Mouse (Mus musculus) CH12F3 (cell line): Measurements from ENCODE around the gene Ccdc14.
"Not testable (repeated sequence)": the region's sequence is repeated elsewhere in the genome, so short reads cannot be mapped to it uniquely, and the experiment has no call there.

Experiments used
- in situ Hi-C: fragments of 300-500 bp; cut with MboI; formaldehyde crosslinking; loops from 2 replicates; pipeline ENCODE4 v1.14.3; 2020; ENCODE audit warnings: low sequenced_read_pairs

Ccdc14 gene

GRCm38 (mm10) chr16:34690334-34691144 lies at the start of gene Ccdc14:
Ccdc14 (plus strand) TSS chr16:34690616.
- in situ Hi-C loops, result no loop called here

GRCm38 (mm10) chr16:34643511-34644259 lies 46.7 kb upstream of the Ccdc14 start:
- in situ Hi-C loops, result no loop called here

GRCm38 (mm10) chr16:34649621-34650020 lies 40.8 kb upstream of the Ccdc14 start, which contains the start of gene Ropn1:
Ropn1 (plus strand) TSS chr16:34649921.
- in situ Hi-C loops, result no loop called here

- in situ Hi-C loops, result no loop called here
These were observed 37.4 kb upstream of the Ccdc14 start for GRCm38 (mm10) chr16:34653023-34653422.

- in situ Hi-C loops, result not testable (repeated sequence)
These were observed 32.9 kb upstream of the Ccdc14 start for GRCm38 (mm10) chr16:34657566-34657965.

- in situ Hi-C loops, result no loop called here
These were observed 32.4 kb upstream of the Ccdc14 start for GRCm38 (mm10) chr16:34657983-34658382.

- in situ Hi-C loops, result no loop called here
These were observed 32.0 kb upstream of the Ccdc14 start for GRCm38 (mm10) chr16:34658388-34658787.

- in situ Hi-C loops, result no loop called here
These were observed 25.9 kb upstream of the Ccdc14 start for GRCm38 (mm10) chr16:34664553-34664952.

GRCm38 (mm10) chr16:34667031-34667726 lies 23.2 kb upstream of the Ccdc14 start:
- in situ Hi-C loops, result no loop called here

GRCm38 (mm10) chr16:34668341-34668740 lies 22.1 kb upstream of the Ccdc14 start:
- in situ Hi-C loops, result no loop called here

GRCm38 (mm10) chr16:34671966-34672365 lies 18.4 kb upstream of the Ccdc14 start:
- in situ Hi-C loops, result no loop called here

- in situ Hi-C loops, result no loop called here
These were observed 17.6 kb upstream of the Ccdc14 start for GRCm38 (mm10) chr16:34672822-34673221.

GRCm38 (mm10) chr16:34674365-34674764 lies 16.1 kb upstream of the Ccdc14 start:
- in situ Hi-C loops, result no loop called here

- in situ Hi-C loops, result no loop called here
These were observed 8.6 kb upstream of the Ccdc14 start for GRCm38 (mm10) chr16:34681823-34682222.

- in situ Hi-C loops, result no loop called here
These were observed 537 bp upstream of the Ccdc14 start for GRCm38 (mm10) chr16:34689879-34690278.

- in situ Hi-C loops, result no loop called here
These were observed 740 bp downstream of the Ccdc14 start for GRCm38 (mm10) chr16:34691156-34691555.

- in situ Hi-C loops, result no loop called here
These were observed 4.1 kb downstream of the Ccdc14 start for GRCm38 (mm10) chr16:34694477-34694876.

- in situ Hi-C loops, result not testable (repeated sequence)
These were observed 8.3 kb downstream of the Ccdc14 start for GRCm38 (mm10) chr16:34698721-34699120.

- in situ Hi-C loops, result no loop called here
These were observed 9.9 kb downstream of the Ccdc14 start for GRCm38 (mm10) chr16:34700165-34700827.

- in situ Hi-C loops, result no loop called here
These were observed 10.4 kb downstream of the Ccdc14 start for GRCm38 (mm10) chr16:34700828-34701216.

GRCm38 (mm10) chr16:34706019-34706418 lies 15.6 kb downstream of the Ccdc14 start:
- in situ Hi-C loops, result no loop called here
